Mouse (Mus musculus) MEL (cell line): Measurements from ENCODE around the gene Reep1. TPM values are rescaled to one million over a fixed set of nuclear protein-coding genes. Genes with fewer than 3 reads are reported as not detected.

Experiments used
- DNase-seq: peaks from one replicate; pipeline ENCODE4 v3.0.0; 2011; ENCODE audit warnings: low read depth, low spot score
- H3K27ac ChIP-seq: 2 replicates; pipeline ENCODE4 v1.5.1; 2012; ENCODE audit warnings: low read depth, mild to moderate bottlenecking, control low read depth, low read length, moderate library complexity; ENCODE audit not compliant: control insufficient read depth
- H3K27me3 ChIP-seq, 2 experiments: fragments of 150-350 bp in 1 of 2; sonication (generic) in 1 of 2; 2 replicates each; pipeline ENCODE4 v1.6.1; 2012; ENCODE audit warnings: low read length in 2 of 2, mild to moderate bottlenecking in 2 of 2, improper control_type of control experiment in 1 of 2, moderate library complexity in 1 of 2; ENCODE audit not compliant: insufficient read depth in 2 of 2, control insufficient read depth in 1 of 2
- H3K36me3 ChIP-seq, 2 experiments: 2 replicates each; pipeline ENCODE4 v1.6.1; 2012 to 2014; ENCODE audit warnings: low read length in 2 of 2, improper control_type of control experiment in 1 of 2, inconsistent platforms in 1 of 2, mild to moderate bottlenecking in 1 of 2; ENCODE audit not compliant: insufficient read depth in 2 of 2, control insufficient read depth in 1 of 2
- H3K4me1 ChIP-seq, 2 experiments: fragments of 150-350 bp in 1 of 2; sonication (generic) in 1 of 2; 2 replicates each; pipeline ENCODE4 v1.6.1; 2012; ENCODE audit warnings: low read length in 2 of 2, improper control_type of control experiment in 1 of 2, mild to moderate bottlenecking in 1 of 2; ENCODE audit not compliant: insufficient read depth in 2 of 2, control insufficient read depth in 1 of 2
- H3K4me3 ChIP-seq, 2 experiments: fragments of 150-350 bp in 1 of 2; sonication (generic) in 1 of 2; 2 replicates each; pipeline ENCODE4 v1.5.1; 2012; ENCODE audit warnings: low read depth in 2 of 2, low read length in 2 of 2, mild to moderate bottlenecking in 2 of 2, moderate library complexity in 2 of 2, control low read depth in 1 of 2, improper control_type of control experiment in 1 of 2; ENCODE audit not compliant: control insufficient read depth in 1 of 2, insufficient read depth in 1 of 2
- H3K79me2 ChIP-seq: 2 replicates; pipeline ENCODE4 v1.6.1; 2012; ENCODE audit warnings: mild to moderate bottlenecking, low read length, moderate library complexity; ENCODE audit not compliant: control insufficient read depth, poor library complexity, insufficient read depth
- H3K9ac ChIP-seq: 2 replicates; pipeline ENCODE4 v1.6.1; 2012; ENCODE audit warnings: low read depth, mild to moderate bottlenecking, control low read depth, low read length, moderate library complexity; ENCODE audit not compliant: control insufficient read depth, poor library complexity, severe bottlenecking
- H3K9me3 ChIP-seq: fragments of 150-350 bp; sonication (generic); replicated peaks from 2 replicates; pipeline ENCODE4 v1.6.1; 2012; ENCODE audit warnings: mild to moderate bottlenecking, low read length, improper control_type of control experiment, moderate library complexity; ENCODE audit not compliant: insufficient read depth
- BHLHE40 ChIP-seq: IDR thresholded peaks from 2 replicates; pipeline ENCODE4 v1.6.1; 2012; ENCODE audit warnings: low read depth, mild to moderate bottlenecking, inconsistent platforms, low read length, improper control_type of control experiment, borderline replicate concordance
- CHD1 ChIP-seq: IDR thresholded peaks from 2 replicates; pipeline ENCODE4 v1.6.1; 2012; ENCODE audit warnings: low read depth, mild to moderate bottlenecking, inconsistent platforms, low read length, improper control_type of control experiment
- CHD2 ChIP-seq: IDR thresholded peaks from 2 replicates; pipeline ENCODE4 v1.6.1; 2011; ENCODE audit warnings: low read length, improper control_type of control experiment
- CTCF ChIP-seq, 3 experiments: IDR thresholded peaks in 2 of 3; conservative IDR thresholded peaks in 1 of 3; 2 replicates each; pipeline ENCODE4 v1.5.1; 2011 to 2012; ENCODE audit warnings: low read length in 3 of 3, low read depth in 2 of 3, mild to moderate bottlenecking in 2 of 3, improper control_type of control experiment in 1 of 3, inconsistent platforms in 1 of 3, mixed read lengths in 1 of 3, moderate library complexity in 1 of 3; ENCODE audit not compliant: control insufficient read depth in 1 of 3, insufficient read depth in 1 of 3, poor library complexity in 1 of 3, severe bottlenecking in 1 of 3
- E2F4 ChIP-seq: IDR thresholded peaks from 2 replicates; pipeline ENCODE4 v1.6.1; 2011; ENCODE audit warnings: low read depth, low read length, improper control_type of control experiment, borderline replicate concordance
- ELF1 ChIP-seq: IDR thresholded peaks from 2 replicates; pipeline ENCODE4 v1.6.1; 2014; ENCODE audit warnings: low read depth, mild to moderate bottlenecking, inconsistent platforms, low read length, improper control_type of control experiment, moderate library complexity
- EP300 ChIP-seq, 2 experiments: IDR thresholded peaks; 2 replicates each; pipeline ENCODE4 v1.6.1; 2011; ENCODE audit warnings: improper control_type of control experiment in 2 of 2, low read length in 2 of 2, low read depth in 1 of 2, mild to moderate bottlenecking in 1 of 2
- ETS1 ChIP-seq: IDR thresholded peaks from 2 replicates; pipeline ENCODE4 v1.6.1; 2012; ENCODE audit warnings: low read depth, mild to moderate bottlenecking, inconsistent platforms, low read length, improper control_type of control experiment, moderate library complexity
- HCFC1 ChIP-seq: IDR thresholded peaks from 2 replicates; pipeline ENCODE4 v1.6.1; 2012; ENCODE audit warnings: low read depth, mild to moderate bottlenecking, inconsistent platforms, low read length, improper control_type of control experiment, moderate library complexity
- JUND ChIP-seq: IDR thresholded peaks from 2 replicates; pipeline ENCODE4 v1.6.1; 2011; ENCODE audit warnings: low read depth, mild to moderate bottlenecking, improper control_type of control experiment, low read length
- KAT2A ChIP-seq: conservative IDR thresholded peaks from 2 replicates; pipeline ENCODE4 v1.6.1; 2012; ENCODE audit warnings: low read depth, low read length, improper control_type of control experiment, inconsistent platforms
- MAFK ChIP-seq: IDR thresholded peaks from 2 replicates; pipeline ENCODE4 v1.6.1; 2011; ENCODE audit warnings: low read depth, mild to moderate bottlenecking, low read length, improper control_type of control experiment, borderline replicate concordance
- MAX ChIP-seq: IDR thresholded peaks from 2 replicates; pipeline ENCODE4 v1.6.1; 2011; ENCODE audit warnings: low read length, improper control_type of control experiment
- MAZ ChIP-seq: IDR thresholded peaks from 2 replicates; pipeline ENCODE4 v1.6.1; 2012; ENCODE audit warnings: low read depth, mild to moderate bottlenecking, inconsistent platforms, low read length, improper control_type of control experiment
- MEF2A ChIP-seq: IDR thresholded peaks from 2 replicates; pipeline ENCODE4 v1.6.1; 2014; ENCODE audit warnings: low read depth, mild to moderate bottlenecking, inconsistent platforms, low read length, improper control_type of control experiment; ENCODE audit not compliant: poor library complexity, insufficient replicate concordance, severe bottlenecking; ENCODE audit errors: extremely low read depth
- MXI1 ChIP-seq: IDR thresholded peaks from 2 replicates; pipeline ENCODE4 v1.6.1; 2011; ENCODE audit warnings: mild to moderate bottlenecking, low read depth, low read length, improper control_type of control experiment
- MYB ChIP-seq: IDR thresholded peaks from 2 replicates; pipeline ENCODE4 v1.6.1; 2011; ENCODE audit warnings: mild to moderate bottlenecking, low read depth, low read length, improper control_type of control experiment
- MYC ChIP-seq: IDR thresholded peaks from 2 replicates; pipeline ENCODE4 v1.6.1; 2011; ENCODE audit warnings: low read depth, mild to moderate bottlenecking, low read length, improper control_type of control experiment, moderate library complexity
- NELFE ChIP-seq: IDR thresholded peaks from 2 replicates; pipeline ENCODE4 v1.6.1; 2011; ENCODE audit warnings: low read depth, low read length, improper control_type of control experiment
- NRF1 ChIP-seq: IDR thresholded peaks from 2 replicates; pipeline ENCODE4 v1.6.1; 2014; ENCODE audit warnings: low read depth, mild to moderate bottlenecking, inconsistent platforms, low read length, improper control_type of control experiment, moderate library complexity; ENCODE audit not compliant: poor library complexity, insufficient read depth, severe bottlenecking
- POLR2A ChIP-seq, 2 experiments: IDR thresholded peaks; 2 replicates each; pipeline ENCODE4 v1.6.1; 2011 to 2012; ENCODE audit warnings: low read length in 2 of 2, mild to moderate bottlenecking in 2 of 2, control low read depth in 1 of 2, improper control_type of control experiment in 1 of 2, low read depth in 1 of 2, moderate library complexity in 1 of 2; ENCODE audit not compliant: control insufficient read depth in 1 of 2, insufficient read depth in 1 of 2, poor library complexity in 1 of 2
- POLR2AphosphoS2 ChIP-seq: IDR thresholded peaks from 2 replicates; pipeline ENCODE4 v1.6.1; 2011; ENCODE audit warnings: low read length, improper control_type of control experiment
- POLR2AphosphoS5 ChIP-seq: IDR thresholded peaks from 2 replicates; pipeline ENCODE4 v1.6.1; 2012; ENCODE audit warnings: low read depth, borderline replicate concordance, mild to moderate bottlenecking, inconsistent platforms, low read length, moderate library complexity, mixed read lengths
- RAD21 ChIP-seq: IDR thresholded peaks from 2 replicates; pipeline ENCODE4 v1.6.1; 2011; ENCODE audit warnings: mild to moderate bottlenecking, low read depth, low read length, improper control_type of control experiment
- SIN3A ChIP-seq: IDR thresholded peaks from 2 replicates; pipeline ENCODE4 v1.6.1; 2012; ENCODE audit warnings: low read length, improper control_type of control experiment, inconsistent platforms
- TAL1 ChIP-seq: IDR thresholded peaks from 2 replicates; pipeline ENCODE4 v1.6.1; 2012; ENCODE audit warnings: mild to moderate bottlenecking, inconsistent platforms, low read length, moderate library complexity, mixed read lengths
- TBP ChIP-seq: IDR thresholded peaks from 2 replicates; pipeline ENCODE4 v1.8.0; 2011; ENCODE audit warnings: low read depth, low read length, improper control_type of control experiment
- TCF12 ChIP-seq: IDR thresholded peaks from 2 replicates; pipeline ENCODE4 v1.6.1; 2014; ENCODE audit warnings: low read depth, mild to moderate bottlenecking, inconsistent platforms, low read length, improper control_type of control experiment, moderate library complexity
- ZC3H11A ChIP-seq: IDR thresholded peaks from 2 replicates; pipeline ENCODE4 v1.6.1; 2012; ENCODE audit warnings: low read depth, mild to moderate bottlenecking, inconsistent platforms, low read length, improper control_type of control experiment
- ZKSCAN1 ChIP-seq: IDR thresholded peaks from 2 replicates; pipeline ENCODE4 v1.6.1; 2012; ENCODE audit warnings: low read depth, mild to moderate bottlenecking, inconsistent platforms, low read length, improper control_type of control experiment, moderate library complexity
- ZMIZ1 ChIP-seq: IDR thresholded peaks from 2 replicates; pipeline ENCODE4 v1.6.1; 2012; ENCODE audit warnings: low read depth, mild to moderate bottlenecking, inconsistent platforms, low read length, improper control_type of control experiment, moderate library complexity
- ZNF384 ChIP-seq: IDR thresholded peaks from 2 replicates; pipeline ENCODE4 v1.6.1; 2012; ENCODE audit warnings: low read depth, mild to moderate bottlenecking, inconsistent platforms, low read length, improper control_type of control experiment
- polyA plus RNA-seq, 2 experiments: library from polyadenylated mRNA; stranded (reverse) in 1 of 2; unstranded in 1 of 2; fragments of >175 nt in 1 of 2; fragments of >200 nt in 1 of 2; gene quantifications; 2 replicates each; pipeline versions ENCODE4 v1.2.1 to v1.2.4; 2012; ENCODE audit warnings: low replicate concordance in 2 of 2, low read depth in 1 of 2; ENCODE audit not compliant: insufficient read length in 2 of 2, insufficient read depth in 1 of 2, missing spikeins in 1 of 2
- total RNA-seq: library from RNA; depleted of rRNA; stranded (reverse); fragments of 300-350 nt; gene quantifications from 2 replicates; pipeline ENCODE4 v1.2.3, GENCODE M21; 2012

The Reep1 gene
- total and polyA plus RNA-seq, 3 experiments: 0.12 to 0.36 TPM; not detected in 1

DNA sequence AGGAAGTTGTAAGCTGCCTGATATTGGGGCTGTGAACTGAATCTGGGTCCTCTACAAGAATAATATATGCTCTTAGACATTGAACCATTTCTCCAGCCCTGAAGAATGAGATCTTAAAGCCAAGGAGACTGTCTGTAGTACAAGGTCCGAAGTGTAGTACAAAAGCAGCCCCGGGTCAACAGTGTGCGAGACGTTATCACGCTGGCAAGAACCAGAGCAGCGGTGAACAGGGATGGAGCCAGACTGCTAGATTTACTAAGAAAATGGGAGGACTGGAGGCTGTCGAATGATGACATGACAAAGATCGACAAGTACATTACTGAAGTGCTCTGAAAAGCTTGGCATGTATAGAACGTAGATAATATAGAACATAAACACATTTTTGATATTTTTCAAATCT lies 122.4 kb downstream of the Reep1 start (continued):
- no peak for TF ChIP-seq POLR2A (IDR thresholded peaks at IDR 0.05; ENCODE audit: control insufficient read depth in 1 of 2, insufficient read depth in 1 of 2, low read depth in 1 of 2, low read length in 2 of 2, poor library complexity in 1 of 2)

- Histone ChIP-seq H3K9ac (peak within 1 kb of the TSS; percentile 95), H3K4me3 (peak within 1 kb of the TSS; percentile 87 to 93), H3K4me1 (peaks cover 5 to 9% of the 10 kb centered on the region in 2 experiments; a peak in 2 of 4 replicates), H3K27ac (peak within 1 kb of the TSS; percentile 89), H3K9me3 (no peaks in the 10 kb centered on the region), H3K36me3 (peaks cover 14 to 15% of the 10 kb centered on the region in 2 experiments), H3K27me3 (no peaks in the 10 kb centered on the region), H3K79me2 (peaks cover 25% of the 10 kb centered on the region)
- DNase-seq: peak; percentile 97
- TF ChIP-seq MAFK: no peak
- peak; percentile 72 for TF ChIP-seq MYC
- peak; percentile 52 for TF ChIP-seq SIN3A
- TF ChIP-seq TAL1: no peak
- TF ChIP-seq CTCF (IDR thresholded peaks at IDR 0.05 in 2 of 3, conservative IDR thresholded peaks at IDR 0.05 in 1 of 3; ENCODE audit: control insufficient read depth in 1 of 3, insufficient read depth in 1 of 3, low read depth in 2 of 3, low read length in 3 of 3, poor library complexity in 1 of 3, severe bottlenecking in 1 of 3): no peak
- TF ChIP-seq EP300 (IDR thresholded peaks at IDR 0.05; ENCODE audit: low read depth in 1 of 2, low read length in 2 of 2): 0 out of 4 replicates have a peak, but pooled peaks have one; percentile 11
- no peak for TF ChIP-seq ZKSCAN1
- TF ChIP-seq MEF2A: no peak
- 0 out of 2 replicates have a peak, but pooled peaks have one; percentile 24 for TF ChIP-seq JUND
- TF ChIP-seq TBP: 0 out of 2 replicates have a peak, but pooled peaks have one; percentile 57
- peak; percentile 58 for TF ChIP-seq ZC3H11A
- TF ChIP-seq MYB: no peak
- TF ChIP-seq CHD2: peak; percentile 91
- TF ChIP-seq HCFC1: peak; percentile 92
- TF ChIP-seq POLR2AphosphoS5: 0 out of 2 replicates have a peak, but pooled peaks have one; percentile 19
- peak; percentile 38; the same call in 1 of the 2 replicates for TF ChIP-seq MAZ
- peak; percentile 88 for TF ChIP-seq ZMIZ1
- TF ChIP-seq NELFE: peak; percentile 92
- no peak for TF ChIP-seq RAD21
- no peak; the same call in 1 of the 2 replicates for TF ChIP-seq MAX
- TF ChIP-seq POLR2A (IDR thresholded peaks at IDR 0.05; ENCODE audit: control insufficient read depth in 1 of 2, insufficient read depth in 1 of 2, low read depth in 1 of 2, low read length in 2 of 2, poor library complexity in 1 of 2): peak; percentile 85 to 89
- 0 out of 2 replicates have a peak, but pooled peaks have one; percentile 52 for TF ChIP-seq E2F4
- TF ChIP-seq ZNF384: peak; percentile 88
- TF ChIP-seq ETS1: peak; percentile 19; the same call in 1 of the 2 replicates
- peak; percentile 86 for TF ChIP-seq KAT2A
- TF ChIP-seq ELF1: peak; percentile 90
- peak; percentile 88 for TF ChIP-seq POLR2AphosphoS2
- TF ChIP-seq TCF12: peak; percentile 55
- 0 out of 2 replicates have a peak, but pooled peaks have one; percentile 3 for TF ChIP-seq BHLHE40
- TF ChIP-seq CHD1: peak; percentile 97
- peak; percentile 92 for TF ChIP-seq NRF1
- peak; percentile 70 for TF ChIP-seq MXI1
These were observed 123.6 kb downstream of the Reep1 start, which contains the start of gene Immt for GRCm38 (mm10) chr6:71830690-71831580. Gene Immt, plus strand, starts transcription at chr6:71831331.
